8 mouse cellular contexts compared by ENCODE assay signal in the genomic region with DNA sequence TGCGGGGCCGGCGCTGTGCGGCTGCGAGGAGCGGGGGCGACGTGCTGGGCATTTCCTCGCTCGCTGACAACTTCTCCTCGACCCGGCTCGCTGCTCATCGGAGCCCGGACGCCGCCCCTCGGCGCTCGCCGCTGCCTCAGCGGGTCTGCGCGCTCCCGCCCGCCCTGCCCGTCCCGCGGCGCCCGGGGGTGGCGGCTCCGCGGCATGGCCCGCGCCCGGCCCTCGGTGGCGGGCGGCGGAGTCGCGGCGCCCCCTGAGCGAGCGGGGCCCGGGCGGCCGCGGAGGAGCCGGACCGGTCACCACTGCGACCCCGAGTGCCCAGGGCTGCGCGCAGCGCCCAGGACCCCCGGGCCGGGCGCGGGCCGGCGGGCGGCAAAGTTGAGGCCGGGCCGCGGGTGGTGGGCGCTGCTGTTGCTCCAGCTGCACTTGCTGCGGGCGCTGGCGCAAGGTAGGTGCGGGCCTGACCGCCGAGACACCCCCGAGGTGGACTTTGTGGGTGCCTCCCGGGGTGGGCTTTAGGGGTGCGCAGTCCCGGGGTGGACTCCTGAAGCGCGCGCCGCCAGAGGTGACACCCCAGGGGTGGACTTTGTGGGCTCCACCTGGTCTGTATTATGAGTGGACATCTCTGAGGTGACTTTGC. TPM values are rescaled to one million over a fixed set of nuclear protein-coding genes. Genes with fewer than 3 reads are reported as not detected.
A peak's percentile ranks its signal among the peaks of the same experiment; 100 is the strongest.
DNase-seq lines count a peak whose midpoint lies in the region; ATAC-seq and TF ChIP-seq lines count a peak whose summit lies in the region.

No protein-coding gene starts in this region.

- TF ChIP-seq CTCF in lung, postnatal 0 days (IDR thresholded peaks at IDR 0.05): no peak
- no peak for TF ChIP-seq CTCF in testis, adult 2 months (IDR thresholded peaks at IDR 0.05; ENCODE audit: control insufficient read depth, insufficient read depth, insufficient replicate concordance, low read depth, low read length)

- H3K4me1 ChIP-seq in lung, postnatal 0 days (ENCODE audit: insufficient read depth, low read depth, low read length): peaks cover 15% of the 10 kb centered on the region; the same call in 1 of the 2 replicates
- H3K4me1 ChIP-seq in forebrain, embryonic 14.5 days (ENCODE audit: control insufficient read depth, insufficient read depth, low read length): peaks cover 17% of the 10 kb centered on the region
- H3K4me1 ChIP-seq in limb, embryonic 15.5 days: peaks cover 43% of the 10 kb centered on the region
- peaks cover 13% of the 10 kb centered on the region for H3K4me1 ChIP-seq in testis, adult 2 months (ENCODE audit: control insufficient read depth, insufficient read depth, low read length)

- H3K27ac ChIP-seq in lung, postnatal 0 days (ENCODE audit: low read length): no peak overlapping the region
- H3K27ac ChIP-seq in forebrain, embryonic 14.5 days (ENCODE audit: low read depth, low read length): 0 out of 2 replicates have a peak overlapping the region, but pooled peaks have one; percentile 27
- peak overlapping the region; percentile 73 for H3K27ac ChIP-seq in limb, embryonic 15.5 days
- H3K27ac ChIP-seq in testis, adult 2 months (ENCODE audit: control insufficient read depth, insufficient read depth, low read depth, low read length): no peak overlapping the region

- H3K9ac ChIP-seq in lung, postnatal 0 days (replicated peaks; ENCODE audit: low read depth): peak overlapping the region; percentile 34
- peak overlapping the region; percentile 62 for H3K9ac ChIP-seq in forebrain, embryonic 14.5 days (ENCODE audit: low read length)
- peak overlapping the region; percentile 76 for H3K9ac ChIP-seq in limb, embryonic 15.5 days

- DNase-seq in cerebellum, adult 9-11 months: peak; percentile 9
- no peak for DNase-seq in lung, postnatal 0 days (ENCODE audit: low spot score)
- DNase-seq in lung, postnatal 25 days (ENCODE audit: low spot score): no peak
- DNase-seq in forebrain, embryonic 14.5 days (ENCODE audit: low spot score): no peak
- DNase-seq in spleen, postnatal 10 days (ENCODE audit: low spot score in 2 of 2): no peak

- no peaks in the 10 kb centered on the region for H3K9me3 ChIP-seq in lung, postnatal 0 days (ENCODE audit: low read length)
- no peaks in the 10 kb centered on the region for H3K9me3 ChIP-seq in forebrain, embryonic 14.5 days (replicated peaks; ENCODE audit: control insufficient read depth, low read length)
- H3K9me3 ChIP-seq in limb, embryonic 15.5 days: no peaks in the 10 kb centered on the region

- no peak; the same call in 1 of the 2 replicates for ATAC-seq in cerebellum, adult (ENCODE audit: insufficient number of reproducible peaks, low FRiP score, low TSS enrichment)
- peak; percentile 61 for ATAC-seq in lung, postnatal 0 days
- peak; percentile 24 for ATAC-seq in forebrain, embryonic 14.5 days
- peak; percentile 41; the same call in 1 of the 2 replicates for ATAC-seq in limb, embryonic 15.5 days (ENCODE audit: insufficient number of reproducible peaks, low FRiP score, low TSS enrichment, low read depth)

- H3K4me3 ChIP-seq in lung, postnatal 0 days (ENCODE audit: low read depth, low read length): peak overlapping the region; percentile 56
- peak overlapping the region; percentile 56 for H3K4me3 ChIP-seq in forebrain, embryonic 14.5 days (ENCODE audit: low read depth, low read length)
- peak overlapping the region; percentile 67 for H3K4me3 ChIP-seq in limb, embryonic 15.5 days
- peak overlapping the region; percentile 88 for H3K4me3 ChIP-seq in testis, adult 2 months (ENCODE audit: control insufficient read depth, low read depth, low read length)

- 5% methylated on average over 65 of the region's 82 CpGs for WGBS in lung, postnatal 0 days
- WGBS in forebrain, embryonic 14.5 days: under 1% methylated on average over 59 of the region's 82 CpGs
- WGBS in limb, embryonic 15.5 days: under 1% methylated on average over 71 of the region's 82 CpGs

- no peak for TF ChIP-seq EP300 in lung, postnatal 0 days (IDR thresholded peaks at IDR 0.05)

- H3K27me3 ChIP-seq in lung, postnatal 0 days (replicated peaks; ENCODE audit: insufficient read depth, low read length): peaks cover 34% of the 10 kb centered on the region
- H3K27me3 ChIP-seq in forebrain, embryonic 14.5 days (replicated peaks; ENCODE audit: control insufficient read depth, insufficient read depth, low read length): peaks cover 36% of the 10 kb centered on the region
- H3K27me3 ChIP-seq in limb, embryonic 15.5 days: peaks cover 32% of the 10 kb centered on the region
- no peaks in the 10 kb centered on the region for H3K27me3 ChIP-seq in testis, adult 2 months (ENCODE audit: control insufficient read depth, insufficient read depth, low read length)

- peak overlapping the region; percentile 99 for H3K4me2 ChIP-seq in lung, postnatal 0 days (replicated peaks; ENCODE audit: low read depth, low read length)
- peak overlapping the region; percentile 89 for H3K4me2 ChIP-seq in forebrain, embryonic 14.5 days (ENCODE audit: low read length)
- peak overlapping the region; percentile 96 for H3K4me2 ChIP-seq in limb, embryonic 15.5 days

- no peaks in the 10 kb centered on the region for H3K36me3 ChIP-seq in lung, postnatal 0 days (ENCODE audit: insufficient read depth, low read length)
- H3K36me3 ChIP-seq in forebrain, embryonic 14.5 days (ENCODE audit: control insufficient read depth, insufficient read depth, low read length): no peaks in the 10 kb centered on the region
- no peaks in the 10 kb centered on the region for H3K36me3 ChIP-seq in limb, embryonic 15.5 days
- H3K36me3 ChIP-seq in testis, adult 2 months (ENCODE audit: control insufficient read depth, insufficient read depth, low read length): no peaks in the 10 kb centered on the region

- no peak for TF ChIP-seq POLR2A in testis, adult 2 months (IDR thresholded peaks at IDR 0.05; ENCODE audit: control insufficient read depth, low read depth, low read length)

RNA-seq across cellular contexts. Expression of gene Sdk1, which starts 0.5 kb away (rescaled TPM):
- polyA plus RNA-seq in lung, postnatal 0 days (2015; fragmentation: Nextera tagmentation; extraction: Ambion mirVana): 0.19 and 0.25 TPM in 2 replicates
- polyA plus RNA-seq in forebrain, embryonic 14.5 days (2014; fragmentation: Nextera tagmentation; extraction: Ambion mirVana): 1.1 and 1.2 TPM in 2 replicates
- polyA plus RNA-seq in limb, embryonic 15.5 days (2015; fragmentation: Nextera tagmentation; extraction: Ambion mirVana): 1.7 and 1.9 TPM in 2 replicates
- polyA plus RNA-seq in testis, adult 2 months (2012; rRNA removed): 3.5 and 4.0 TPM in 2 replicates

Comparison
In these comparisons a context has a peak if more than half of its experiments do, and no peak if none do; other contexts are left out.
1. H3K27ac ChIP-seq: peak in forebrain, embryonic 14.5 days (single experiment) and limb, embryonic 15.5 days (single experiment); none in lung, postnatal 0 days (single experiment) and testis, adult 2 months (single experiment).
2. Peak in every context shown above with its lines, with median percentiles within 50 percentile points of each other: H3K4me2 ChIP-seq, H3K4me3 ChIP-seq and H3K9ac ChIP-seq.